Mouse (Mus musculus): ENCODE measurements at regions not wholly inside any gene's neighbourhood (a gene's known extent, or its start where the extent isn't known, plus 50 kb on each side); places are given as distances from the start of the nearest gene placed in this dataset.

GRCm38 (mm10) chr2:75146256-75146655, 320.7 kb downstream of the Mtx2 start:
- no peak for DNase-seq

- DNase-seq: no peak
Measured at GRCm38 (mm10) chr2:75147399-75147798, 321.8 kb downstream of the Mtx2 start.

GRCm38 (mm10) chr2:75147967-75148366, 322.4 kb downstream of the Mtx2 start:
- no peak for DNase-seq

GRCm38 (mm10) chr2:75149036-75149435, 323.4 kb downstream of the Mtx2 start:
- no peak for DNase-seq

GRCm38 (mm10) chr2:75149562-75149961, 324.0 kb downstream of the Mtx2 start:
- DNase-seq: no peak

GRCm38 (mm10) chr2:75150986-75151385, 325.4 kb downstream of the Mtx2 start:
- DNase-seq: no peak

GRCm38 (mm10) chr2:75151519-75151918, 325.9 kb downstream of the Mtx2 start:
- DNase-seq: no peak

GRCm38 (mm10) chr2:75152477-75152990, 326.9 kb downstream of the Mtx2 start:
- no peak for DNase-seq

- DNase-seq: no peak
Measured at GRCm38 (mm10) chr2:75154448-75154847, 328.8 kb downstream of the Mtx2 start.

GRCm38 (mm10) chr2:75158581-75158980, 333.0 kb downstream of the Mtx2 start:
- no peak for DNase-seq

GRCm38 (mm10) chr2:75161075-75161474, 335.5 kb downstream of the Mtx2 start:
- no peak for DNase-seq

- DNase-seq: no peak
Measured at GRCm38 (mm10) chr2:75164987-75165386, 339.4 kb downstream of the Mtx2 start.

- DNase-seq: no peak
Measured at GRCm38 (mm10) chr2:75176267-75176666, 350.7 kb downstream of the Mtx2 start.

GRCm38 (mm10) chr2:75183293-75183692, 357.7 kb downstream of the Mtx2 start:
- DNase-seq: no peak

- DNase-seq: no peak
Measured at GRCm38 (mm10) chr2:75202587-75203220, 377.1 kb downstream of the Mtx2 start.

- DNase-seq: no peak
Measured at GRCm38 (mm10) chr2:75208821-75209758, 383.5 kb downstream of the Mtx2 start.

GRCm38 (mm10) chr2:75209790-75210583, 384.4 kb downstream of the Mtx2 start:
- no peak for DNase-seq

- no peak for DNase-seq
Measured at GRCm38 (mm10) chr2:75216931-75217330, 391.3 kb downstream of the Mtx2 start.

- no peak for DNase-seq
Measured at GRCm38 (mm10) chr2:75220775-75221359, 395.3 kb downstream of the Mtx2 start.

- no peak for DNase-seq
Measured at GRCm38 (mm10) chr2:75224443-75224842, 398.8 kb downstream of the Mtx2 start.

- DNase-seq: no peak
Measured at GRCm38 (mm10) chr2:75240976-75241375, 415.4 kb downstream of the Mtx2 start.

- no peak for DNase-seq
Measured at GRCm38 (mm10) chr2:75244311-75245033, 414.6 kb upstream of the Hnrnpa3 start.

All from thymus, adult 18-20 months (tissue).